Mouse (Mus musculus): Measurements from ENCODE around the gene Gja8.

DNA sequence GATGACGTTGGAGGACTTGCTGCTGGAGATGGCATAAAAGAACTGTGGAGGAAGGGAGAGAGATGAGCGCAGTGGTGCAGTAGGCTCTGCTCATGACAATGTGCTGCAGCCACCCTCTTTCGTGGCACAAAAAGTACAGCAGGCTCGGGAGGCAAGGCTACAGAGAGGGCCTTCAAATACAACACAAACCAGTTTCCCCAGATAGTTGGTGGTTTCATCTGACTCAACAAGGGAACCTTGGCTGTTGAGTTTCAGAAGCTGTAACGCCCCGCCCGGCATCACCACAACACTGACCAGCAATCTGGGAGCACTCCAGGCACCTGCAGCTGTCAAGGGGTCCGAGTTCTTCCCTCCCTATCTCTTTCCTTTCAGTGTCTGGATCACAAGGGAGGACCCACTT, 53.3 kb downstream of the Gja8 start:
- TF ChIP-seq CTCF (IDR thresholded peaks at IDR 0.05; ENCODE audit: low read depth) (no peak), EP300 (IDR thresholded peaks at IDR 0.05; ENCODE audit: low read depth) (no peak)
